Mouse (Mus musculus) macrophage (primary cell): Measurements from ENCODE around the gene Ccdc186. TPM values are rescaled to one million over a fixed set of nuclear protein-coding genes. Genes with fewer than 3 reads are reported as not detected.

Experiments used
- H3K27ac ChIP-seq: fragments of 350-480 bp; formaldehyde crosslinking; 2 replicates; pipeline ENCODE4 v1.9.0; 2021
- H3K36me3 ChIP-seq: fragments of 350-480 bp; formaldehyde crosslinking; 2 replicates; pipeline ENCODE4 v1.9.0; 2021; ENCODE audit errors: inconsistent target
- H3K4me3 ChIP-seq: fragments of 350-480 bp; formaldehyde crosslinking; 2 replicates; pipeline ENCODE4 v1.9.0; 2021; ENCODE audit errors: inconsistent target
- H3K79me2 ChIP-seq: fragments of 350-480 bp; formaldehyde crosslinking; 2 replicates; pipeline ENCODE4 v1.9.0; 2021; ENCODE audit errors: inconsistent target
- WGBS: methylation state at CpG from one replicate; pipeline ENCODE4 v1.1.7; 2026; ENCODE audit warnings: inconsistent platforms; ENCODE audit not compliant: missing documents; 5-methylcytosine and 5-hydroxymethylcytosine counted together
- polyA plus RNA-seq: library from polyadenylated mRNA; stranded (reverse); fragments of 250-400 nt; gene quantifications from 3 replicates; pipeline ENCODE4 v1.2.4, GENCODE M21; 2018; ENCODE audit warnings: inconsistent platforms
- total RNA-seq, 78 experiments: library from RNA; depleted of rRNA; stranded (reverse); fragments of 250-400 nt; gene quantifications; 1 replicate in 9 of 78; 2 replicates in 24 of 78; 3 replicates in 43 of 78; 4 replicates in 2 of 78; pipeline ENCODE4 v1.2.4; 2018; ENCODE audit warnings: inconsistent platforms in 56 of 78

The Ccdc186 gene
- 100 to 1,000 TPM in 3 of 26 experiments, 10 to 100 TPM in 23; 39.8 to 119 (median 57.5) TPM for total RNA-seq (2018; cell fraction: chromatin; rRNA removed)
- 10 to 100 TPM; 10.8 to 19.3 (median 15.0) TPM for total RNA-seq (2018; cell fraction: cytosol; rRNA removed)
- 10 to 100 TPM; 26.2 to 55.2 (median 36.1) TPM for total RNA-seq (2018; cell fraction: nucleus; rRNA removed)
- polyA plus RNA-seq = 9.1 to 14.8 TPM (median 9.7 TPM) in 3 replicates

GRCm38 (mm10) chr19:56821798-56822447, at the start of gene Ccdc186:
Ccdc186 (minus strand) TSS chr19:56822190.
- peak within 1 kb of the TSS; percentile 66 for H3K4me3 ChIP-seq
- no peaks in the 10 kb centered on the region for H3K36me3 ChIP-seq
- peaks cover 47% of the 10 kb centered on the region for H3K79me2 ChIP-seq
- WGBS = 1% methylated on average over 79 of the region's 79 CpGs
- H3K27ac ChIP-seq = peak within 1 kb of the TSS; percentile 15

GRCm38 (mm10) chr19:56867701-56868100, 45.7 kb upstream of the Ccdc186 start:
- no peak overlapping the region for H3K4me3 ChIP-seq
- H3K79me2 ChIP-seq = no peaks in the 10 kb centered on the region
- WGBS = 94% methylated on average over 4 of the region's 4 CpGs
- no peaks in the 10 kb centered on the region for H3K36me3 ChIP-seq
- H3K27ac ChIP-seq = no peak overlapping the region

GRCm38 (mm10) chr19:56856455-56856854, 34.5 kb upstream of the Ccdc186 start:
- WGBS = 70% methylated on average over 5 of the region's 5 CpGs

GRCm38 (mm10) chr19:56852590-56852989, 30.6 kb upstream of the Ccdc186 start:
- H3K4me3 ChIP-seq = no peak overlapping the region
- H3K79me2 ChIP-seq = no peaks in the 10 kb centered on the region
- no peaks in the 10 kb centered on the region for H3K36me3 ChIP-seq
- H3K27ac ChIP-seq = no peak overlapping the region

More at GRCm38 (mm10) chr19:56856455-56856854, 34.5 kb upstream of the Ccdc186 start:
- Histone ChIP-seq H3K79me2 (no peaks in the 10 kb centered on the region), H3K36me3 (no peaks in the 10 kb centered on the region), H3K27ac (no peak overlapping the region), H3K4me3 (no peak overlapping the region)

- 90% methylated on average over 12 of the region's 12 CpGs for WGBS
These were observed 21.0 kb upstream of the Ccdc186 start for GRCm38 (mm10) chr19:56842974-56843373.

GRCm38 (mm10) chr19:56838942-56839706, 17.1 kb upstream of the Ccdc186 start:
- Histone ChIP-seq H3K4me3 (no peak overlapping the region), H3K36me3 (no peaks in the 10 kb centered on the region), H3K27ac (no peak overlapping the region), H3K79me2 (no peaks in the 10 kb centered on the region)
- WGBS = 90% methylated on average over 17 of the region's 17 CpGs

More at GRCm38 (mm10) chr19:56842974-56843373, 21.0 kb upstream of the Ccdc186 start:
- no peak overlapping the region for H3K4me3 ChIP-seq
- no peaks in the 10 kb centered on the region for H3K79me2 ChIP-seq
- H3K36me3 ChIP-seq = no peaks in the 10 kb centered on the region
- no peak overlapping the region for H3K27ac ChIP-seq

- WGBS = 93% methylated on average over 9 of the region's 9 CpGs
- Histone ChIP-seq H3K4me3 (no peak overlapping the region), H3K27ac (no peak overlapping the region), H3K36me3 (no peaks in the 10 kb centered on the region), H3K79me2 (no peaks in the 10 kb centered on the region)
These were observed 13.3 kb upstream of the Ccdc186 start for GRCm38 (mm10) chr19:56835340-56835739.

GRCm38 (mm10) chr19:56830163-56830562, 8.2 kb upstream of the Ccdc186 start:
- H3K79me2 ChIP-seq = no peaks in the 10 kb centered on the region
- H3K4me3 ChIP-seq = no peak overlapping the region
- H3K27ac ChIP-seq = no peak overlapping the region
- WGBS = 95% methylated on average over 4 of the region's 4 CpGs
- no peaks in the 10 kb centered on the region for H3K36me3 ChIP-seq

GRCm38 (mm10) chr19:56829267-56829666, 7.3 kb upstream of the Ccdc186 start:
- no peaks in the 10 kb centered on the region for H3K79me2 ChIP-seq
- H3K36me3 ChIP-seq = no peaks in the 10 kb centered on the region
- no peak overlapping the region for H3K4me3 ChIP-seq
- WGBS = 94% methylated on average over 9 of the region's 9 CpGs
- no peak overlapping the region for H3K27ac ChIP-seq

- Histone ChIP-seq H3K27ac (no peak overlapping the region), H3K4me3 (no peak overlapping the region)
- 94% methylated on average over 11 of the region's 11 CpGs for whole genome bisulfite sequencing
These were observed 6.3 kb upstream of the Ccdc186 start for GRCm38 (mm10) chr19:56828305-56828704.

GRCm38 (mm10) chr19:56826047-56826631, 4.1 kb upstream of the Ccdc186 start, which contains the start of gene Tdrd1:
Tdrd1 (plus strand) TSS chr19:56826209.
- Histone ChIP-seq H3K27ac (no peak within 1 kb of the TSS), H3K36me3 (no peaks in the 10 kb centered on the region), H3K4me3 (no peak within 1 kb of the TSS), H3K79me2 (peaks cover 5% of the 10 kb centered on the region)
- 75% methylated on average over 44 of the region's 44 CpGs for WGBS

More at GRCm38 (mm10) chr19:56828305-56828704, 6.3 kb upstream of the Ccdc186 start:
- no peaks in the 10 kb centered on the region for H3K79me2 ChIP-seq
- no peaks in the 10 kb centered on the region for H3K36me3 ChIP-seq

- Histone ChIP-seq H3K4me3 (peak overlapping the region; percentile 31), H3K36me3 (no peaks in the 10 kb centered on the region), H3K27ac (peak overlapping the region; percentile 15), H3K79me2 (peaks cover 42% of the 10 kb centered on the region)
- 18% methylated on average over 10 of the region's 10 CpGs for WGBS
These were observed 452 bp upstream of the Ccdc186 start for GRCm38 (mm10) chr19:56822448-56822836.

GRCm38 (mm10) chr19:56821040-56821797, 771 bp downstream of the Ccdc186 start:
- H3K27ac ChIP-seq = no peak overlapping the region
- H3K79me2 ChIP-seq = peaks cover 54% of the 10 kb centered on the region
- WGBS = 22% methylated on average over 22 of the region's 22 CpGs
- H3K4me3 ChIP-seq = peak overlapping the region; percentile 66
- no peaks in the 10 kb centered on the region for H3K36me3 ChIP-seq
